Mouse (Mus musculus) CH12.LX (cell line): ENCODE measurements around the gene Acads.

ENCODE experiments used
- CTCF ChIP-seq, 2 experiments: IDR thresholded peaks in 1 of 2; conservative IDR thresholded peaks in 1 of 2; 2 replicates each; pipeline ENCODE4 v1.5.1; 2011 to 2012; ENCODE audit warnings: low read depth in 2 of 2, low read length in 2 of 2, improper control_type of control experiment in 1 of 2, inconsistent platforms in 1 of 2, mild to moderate bottlenecking in 1 of 2, moderate library complexity in 1 of 2
- ELF1 ChIP-seq: IDR thresholded peaks from 2 replicates; pipeline ENCODE4 v1.6.1; 2014; ENCODE audit warnings: low read depth, mild to moderate bottlenecking, inconsistent platforms, low read length, improper control_type of control experiment
- EP300 ChIP-seq: IDR thresholded peaks from 2 replicates; pipeline ENCODE4 v1.6.1; 2011; ENCODE audit warnings: low read length, improper control_type of control experiment
- MAX ChIP-seq: IDR thresholded peaks from 2 replicates; pipeline ENCODE4 v1.6.1; 2011; ENCODE audit warnings: low read length, improper control_type of control experiment
- POLR2A ChIP-seq: IDR thresholded peaks from 2 replicates; pipeline ENCODE4 v1.6.1; 2011; ENCODE audit warnings: low read depth, mild to moderate bottlenecking, improper control_type of control experiment, low read length
- POLR2AphosphoS2 ChIP-seq: IDR thresholded peaks from 2 replicates; pipeline ENCODE4 v1.6.1; 2011; ENCODE audit warnings: low read depth, low read length, improper control_type of control experiment
- UBTF ChIP-seq: IDR thresholded peaks from 2 replicates; pipeline ENCODE4 v1.6.1; 2012; ENCODE audit warnings: low read depth, mild to moderate bottlenecking, inconsistent platforms, low read length, improper control_type of control experiment, moderate library complexity

DNA sequence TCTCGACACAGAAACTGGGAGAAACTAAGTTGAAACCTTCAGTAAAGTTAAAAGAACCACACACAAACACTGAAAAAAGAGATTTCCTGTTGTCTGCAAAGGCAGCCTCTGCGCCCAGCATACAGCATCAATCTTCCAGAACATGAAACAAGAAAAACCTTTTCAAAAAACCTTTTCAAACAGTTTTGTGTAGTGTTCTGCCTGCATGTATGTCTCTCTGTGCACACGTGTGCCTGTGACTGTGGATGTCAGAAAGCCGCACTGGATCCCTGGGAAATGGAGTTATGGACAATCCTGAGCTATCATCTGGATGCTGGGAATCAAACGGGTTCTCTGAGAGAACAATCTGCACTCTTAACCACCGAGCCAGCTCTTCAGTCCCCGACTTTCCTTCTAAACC is 37.3 kb upstream of the Acads start:
- TF ChIP-seq CTCF (conservative IDR thresholded peaks at IDR 0.05 in 1 of 2, IDR thresholded peaks at IDR 0.05 in 1 of 2; ENCODE audit: low read depth in 2 of 2, low read length in 2 of 2), result no peak
- no peak for TF ChIP-seq POLR2AphosphoS2
- TF ChIP-seq EP300, result no peak
- TF ChIP-seq POLR2A, result no peak
- no peak for TF ChIP-seq ELF1
- no peak for TF ChIP-seq MAX
- TF ChIP-seq UBTF, result no peak
